Mouse (Mus musculus) testis, adult 2 months (tissue): ENCODE data around the gene Vwa1.

ENCODE experiments used
- CTCF ChIP-seq: fragments of 200-500 bp; IDR thresholded peaks from 2 replicates; pipeline ENCODE4 v1.5.1; 2012; ENCODE audit warnings: low read depth, mild to moderate bottlenecking, inconsistent platforms, low read length, moderate library complexity; ENCODE audit not compliant: control insufficient read depth, insufficient read depth, insufficient replicate concordance
- POLR2A ChIP-seq: fragments of 200-500 bp; IDR thresholded peaks from 2 replicates; pipeline ENCODE4 v1.6.1; 2012; ENCODE audit warnings: low read depth, mild to moderate bottlenecking, inconsistent platforms, low read length, moderate library complexity; ENCODE audit not compliant: control insufficient read depth

DNA sequence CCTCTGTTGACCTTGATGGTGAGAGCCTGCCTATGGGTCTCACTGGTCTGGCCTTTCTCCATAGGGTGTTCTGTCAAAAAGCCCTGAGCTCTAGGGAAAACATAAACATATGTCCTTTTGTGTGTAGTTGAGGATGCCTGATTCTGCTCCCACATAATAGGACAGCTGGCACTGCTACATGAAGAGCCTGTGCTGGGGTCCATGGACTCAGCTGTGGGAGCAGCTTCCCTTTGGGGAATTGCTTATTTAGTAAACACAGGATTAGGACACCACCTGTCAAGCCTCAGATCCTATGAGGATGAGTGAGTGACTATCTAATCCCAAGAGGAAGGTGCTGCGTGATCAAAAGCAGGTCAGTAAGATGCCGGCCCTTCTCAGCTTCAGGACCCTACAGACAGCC, 46.5 kb downstream of the Vwa1 start:
- TF ChIP-seq CTCF (no peak), POLR2A (no peak)
